Mouse (Mus musculus) bone marrow, adult 2 months (tissue): ENCODE data around the gene Ppp1r10. TPM values are rescaled to one million over a fixed set of nuclear protein-coding genes. Genes with fewer than 3 reads are reported as not detected.
A peak's percentile ranks its signal among the peaks of the same experiment; 100 is the strongest.

Source experiments
- H3K27ac ChIP-seq: fragments of 200-500 bp; 2 replicates; pipeline ENCODE4 v1.5.1; 2012; ENCODE audit warnings: low read depth, mild to moderate bottlenecking, control low read depth, inconsistent platforms, low read length; ENCODE audit not compliant: control insufficient read depth, poor library complexity, insufficient read depth
- H3K4me1 ChIP-seq: fragments of 200-500 bp; 2 replicates; pipeline ENCODE4 v1.6.1; 2011; ENCODE audit warnings: low read length; ENCODE audit not compliant: control insufficient read depth, insufficient read depth
- H3K4me3 ChIP-seq: fragments of 200-500 bp; replicated peaks from 2 replicates; pipeline ENCODE3; 2011; ENCODE audit warnings: mild to moderate bottlenecking, low read depth, low read length, control low read depth; ENCODE audit not compliant: control insufficient read depth
- CTCF ChIP-seq: fragments of 200-500 bp; IDR thresholded peaks from 2 replicates; pipeline ENCODE4 v1.5.1; 2011; ENCODE audit warnings: low read length, control low read depth; ENCODE audit not compliant: control insufficient read depth, insufficient read depth
- POLR2A ChIP-seq: fragments of 200-500 bp; IDR thresholded peaks from 2 replicates; pipeline ENCODE4 v1.6.1; 2011; ENCODE audit warnings: low read depth, mild to moderate bottlenecking, control low read depth, low read length, borderline replicate concordance; ENCODE audit not compliant: control insufficient read depth
- WGBS: fragments of 180-500 bp; shearing (Covaris S2); methylation state at CpG from one replicate; pipeline ENCODE4 v1.1.7; 2018; 5-methylcytosine and 5-hydroxymethylcytosine counted together
- polyA plus RNA-seq: library from polyadenylated mRNA; stranded (reverse); fragments of >200 nt; gene quantifications from 2 replicates; pipeline ENCODE4 v1.2.4, GENCODE M21; 2011; ENCODE audit warnings: low replicate concordance; ENCODE audit not compliant: missing spikeins, insufficient read depth, insufficient read length

Ppp1r10 gene
- polyA plus RNA-seq, 1 experiment = 48.0 TPM

DNA sequence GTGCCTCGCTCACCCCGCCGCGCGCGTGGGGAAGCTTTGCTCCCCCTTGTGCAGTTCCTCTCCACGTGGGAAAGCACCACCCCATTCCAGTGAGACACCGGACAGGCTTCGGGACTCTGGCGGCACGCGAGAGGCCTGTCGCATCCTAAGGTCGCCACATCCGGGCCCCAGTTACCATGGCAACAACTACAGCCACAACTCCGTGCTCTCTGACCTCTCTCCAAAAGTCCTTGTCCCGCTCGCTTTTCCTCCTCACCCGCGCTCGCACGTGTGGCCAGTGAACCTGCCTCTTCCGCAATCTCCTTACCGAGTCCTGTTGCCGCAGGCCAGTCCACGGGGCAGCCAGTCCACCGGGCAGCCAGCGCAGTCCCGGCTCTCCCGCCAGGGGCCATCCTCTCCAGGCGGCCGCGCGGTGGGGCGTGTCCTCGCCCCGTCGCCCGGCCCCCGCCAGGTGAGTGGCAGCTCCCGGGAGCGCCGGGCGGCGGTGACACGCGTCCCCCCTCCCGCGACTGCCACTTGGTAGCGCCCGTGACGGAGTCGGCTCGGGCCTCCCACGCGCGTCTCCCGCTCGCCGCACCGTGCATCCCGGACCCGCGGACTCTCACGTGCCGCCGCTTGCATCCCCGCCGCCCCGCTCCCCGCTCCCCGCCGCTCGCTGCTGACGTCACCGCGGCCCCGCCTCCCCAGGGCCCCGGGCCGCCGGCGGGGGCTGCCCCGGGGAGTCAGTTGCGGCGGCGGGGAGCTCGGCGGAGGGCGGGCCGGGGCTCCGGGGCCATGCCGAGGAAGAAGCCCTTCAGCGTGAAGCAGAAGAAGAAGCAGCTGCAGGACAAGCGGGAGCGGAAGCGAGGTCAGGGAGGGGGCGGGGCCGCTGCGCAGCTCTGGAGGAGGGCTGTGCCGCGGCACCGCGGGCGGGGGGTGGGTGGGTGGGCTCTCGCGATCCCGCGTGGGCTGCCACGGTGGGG is 63.4 kb downstream of the Ppp1r10 start, which contains the start of the genes Gnl1 and Prr3:
TSS of gene Gnl1 (plus strand) at position 451 of the 962 bp plus-strand sequence.
TSS of gene Prr3 (minus strand) at position 836 of the 962 bp plus-strand sequence.
- Histone ChIP-seq H3K4me3 (peak within 1 kb of the TSS; percentile 76), H3K27ac (peak within 1 kb of the TSS; percentile 96), H3K4me1 (no peaks in the 10 kb centered on the region; the same call in none of the 2 replicates)
- WGBS = under 1% methylated on average over 108 of the region's 109 CpGs
- TF ChIP-seq CTCF = no peak
- no peak for TF ChIP-seq POLR2A

DNA sequence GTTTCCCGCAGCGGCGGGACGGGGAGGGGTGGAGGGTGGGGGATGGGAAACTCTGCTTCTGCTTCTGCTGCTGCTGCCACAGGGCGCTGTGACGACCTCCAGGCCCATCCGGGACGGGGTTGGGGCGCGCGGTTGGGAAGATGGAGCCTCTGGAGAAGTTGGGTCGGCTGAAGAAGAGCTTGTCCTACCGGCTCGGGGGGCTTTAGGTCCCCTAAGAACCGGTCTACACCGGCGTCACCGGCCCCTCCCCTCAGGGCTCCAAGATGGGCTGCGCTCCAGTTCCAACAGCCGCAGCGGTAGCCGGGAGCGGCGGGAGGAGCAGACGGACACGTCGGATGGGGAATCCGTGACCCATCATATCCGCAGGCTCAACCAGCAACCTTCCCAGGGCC is 64.1 kb downstream of the Ppp1r10 start:
- Histone ChIP-seq H3K4me1 (no peaks in the 10 kb centered on the region; the same call in none of the 2 replicates), H3K4me3 (peak overlapping the region; percentile 76), H3K27ac (peak overlapping the region; percentile 84)
- TF ChIP-seq POLR2A (0 out of 2 replicates have a peak, but pooled peaks have one; percentile 13), CTCF (no peak)
- 1% methylated on average over 29 of the region's 29 CpGs for WGBS

DNA sequence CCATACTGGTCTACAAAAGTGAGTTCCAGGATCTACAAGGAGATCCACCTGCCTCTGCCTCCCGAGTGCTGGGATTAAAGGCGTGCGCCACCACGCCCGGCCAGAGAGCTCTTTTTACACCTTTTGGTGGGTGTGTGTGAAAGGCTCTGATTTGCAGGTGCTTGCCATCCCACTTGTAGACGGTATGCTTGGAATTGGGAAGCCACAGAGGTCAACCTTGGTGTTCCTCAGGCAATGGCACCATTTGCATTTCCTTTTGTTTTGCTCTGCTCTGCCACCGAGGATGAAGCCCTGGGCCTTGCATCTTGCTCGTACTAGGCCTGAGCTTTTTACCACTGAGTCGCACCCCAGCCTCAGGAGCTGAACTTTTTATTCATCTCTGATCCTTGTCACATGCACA is 65.5 kb downstream of the Ppp1r10 start:
- TF ChIP-seq CTCF = no peak
- TF ChIP-seq POLR2A = no peak
- Histone ChIP-seq H3K4me1 (no peaks in the 10 kb centered on the region; the same call in none of the 2 replicates), H3K27ac (no peak overlapping the region), H3K4me3 (no peak overlapping the region)
- WGBS = 91% methylated on average over 9 of the region's 9 CpGs

Other genes starting within 250 kb of the Ppp1r10 start
- gene Vars2, start 248.8 kb upstream of the Ppp1r10 start, polyA plus RNA-seq = 13.1 and 25.0 TPM in 2 replicates
- gene Gtf2h4, start 242.7 kb upstream of the Ppp1r10 start, polyA plus RNA-seq = 12.5 and 21.1 TPM in 2 replicates
- 2.4 and 6.0 TPM in 2 replicates for gene Ddr1, start 211.8 kb upstream of the Ppp1r10 start, polyA plus RNA-seq
- 8.7 and 17.1 TPM in 2 replicates for gene Ier3, start 94.8 kb upstream of the Ppp1r10 start, polyA plus RNA-seq
- 41.7 and 90.0 TPM in 2 replicates for gene Flot1, start 93.2 kb upstream of the Ppp1r10 start, polyA plus RNA-seq
- 380 and 447 TPM in 2 replicates for gene Tubb5, start 78.1 kb upstream of the Ppp1r10 start, polyA plus RNA-seq
- gene Mdc1, start 74.9 kb upstream of the Ppp1r10 start, polyA plus RNA-seq = 17.2 and 24.2 TPM in 2 replicates
- gene Nrm, start 55.1 kb upstream of the Ppp1r10 start, polyA plus RNA-seq = 16.0 and 22.4 TPM in 2 replicates
- gene Ppp1r18, start 50.8 kb upstream of the Ppp1r10 start, polyA plus RNA-seq = 35.8 and 78.4 TPM in 2 replicates
- gene Dhx16, start 36.6 kb upstream of the Ppp1r10 start, polyA plus RNA-seq = 119 and 234 TPM in 2 replicates
- gene 2310061I04Rik, start 19.0 kb upstream of the Ppp1r10 start, polyA plus RNA-seq = 28.5 and 52.0 TPM in 2 replicates
- gene Atat1, start 6.4 kb upstream of the Ppp1r10 start, polyA plus RNA-seq = 11.7 and 19.9 TPM in 2 replicates
- gene Mrps18b, start within 50 bp of the Ppp1r10 start, polyA plus RNA-seq = 43.2 and 65.2 TPM in 2 replicates
- 77.2 and 120 TPM in 2 replicates for gene Abcf1, start 53.3 kb downstream of the Ppp1r10 start, polyA plus RNA-seq
- 28.0 and 29.9 TPM in 2 replicates for gene Gnl1, start 63.4 kb downstream of the Ppp1r10 start, polyA plus RNA-seq
- gene Prr3, start 63.8 kb downstream of the Ppp1r10 start, polyA plus RNA-seq = 23.0 and 34.5 TPM in 2 replicates
- 48.0 and 67.4 TPM in 2 replicates for gene H2-T24, start 104.1 kb downstream of the Ppp1r10 start, polyA plus RNA-seq
- 60.1 and 94.6 TPM in 2 replicates for gene H2-T23, start 116.4 kb downstream of the Ppp1r10 start, polyA plus RNA-seq
- 23.5 and 45.8 TPM in 2 replicates for gene H2-T22, start 126.3 kb downstream of the Ppp1r10 start, polyA plus RNA-seq
- not detected in 2 replicates for gene Gm6034, start 126.5 kb downstream of the Ppp1r10 start, polyA plus RNA-seq
- gene Gm11127, start 141.9 kb downstream of the Ppp1r10 start, polyA plus RNA-seq = not detected in 2 replicates
- gene Gm19684, start 205.2 kb downstream of the Ppp1r10 start, polyA plus RNA-seq = 1.2 TPM in 1 of 2 replicates, not detected in the other
- gene Gm7030, start 213.0 kb downstream of the Ppp1r10 start, polyA plus RNA-seq = not detected in 2 replicates